Mouse (Mus musculus) heart, postnatal 0 days (tissue): Measurements from ENCODE around the gene Paxx. TPM values are rescaled to one million over a fixed set of nuclear protein-coding genes. Genes with fewer than 3 reads are reported as not detected.

Experiments
- ATAC-seq: fragments of 200-750 bp; cut with Nextera tagmentation; 2 replicates; pipeline ENCODE4 v1.8.0; 2017; ENCODE audit warnings: low read depth, moderate number of reproducible peaks, moderate library complexity; ENCODE audit not compliant: insufficient read depth
- DNase-seq: peaks from one replicate; pipeline ENCODE4 v3.0.0-alpha.2; 2016; ENCODE audit warnings: low spot score
- H3K27ac ChIP-seq: fragments of 300-500 bp; sonication (generic); 2 replicates; pipeline ENCODE4 v1.5.1; 2014; ENCODE audit warnings: low read depth, mild to moderate bottlenecking
- H3K27me3 ChIP-seq: fragments of 300-500 bp; sonication (generic); 2 replicates; pipeline ENCODE4 v1.6.1; 2014; ENCODE audit warnings: low read length, mixed read lengths; ENCODE audit not compliant: control insufficient read depth, insufficient read depth
- H3K36me3 ChIP-seq: fragments of 300-500 bp; sonication (generic); replicated peaks from 2 replicates; pipeline ENCODE4 v1.6.1; 2014; ENCODE audit warnings: low read length, mixed read lengths; ENCODE audit not compliant: control insufficient read depth, insufficient read depth
- H3K4me1 ChIP-seq: fragments of 300-500 bp; sonication (generic); 2 replicates; pipeline ENCODE4 v1.6.1; 2014; ENCODE audit warnings: antibody characterized with exemption; ENCODE audit not compliant: control insufficient read depth, insufficient read depth
- H3K4me2 ChIP-seq: fragments of 300-500 bp; sonication (generic); 2 replicates; pipeline ENCODE4 v1.6.1; 2014; ENCODE audit warnings: low read depth, mild to moderate bottlenecking, low read length, moderate library complexity
- H3K4me3 ChIP-seq: fragments of 300-500 bp; sonication (generic); 2 replicates; pipeline ENCODE4 v1.5.1; 2014; ENCODE audit warnings: low read depth, low read length
- H3K9ac ChIP-seq: fragments of 300-500 bp; sonication (generic); replicated peaks from 2 replicates; pipeline ENCODE4 v1.6.1; 2014; ENCODE audit warnings: low read depth, low read length, mixed read lengths
- H3K9me3 ChIP-seq: fragments of 300-500 bp; sonication (generic); replicated peaks from 2 replicates; pipeline ENCODE4 v1.6.1; 2016; ENCODE audit warnings: low read length; ENCODE audit not compliant: control insufficient read depth
- CTCF ChIP-seq: IDR thresholded peaks from 2 replicates; pipeline ENCODE4 v1.5.1; 2016; ENCODE audit warnings: antibody characterized with exemption, control low read depth, low read depth
- EP300 ChIP-seq: IDR thresholded peaks from 2 replicates; pipeline ENCODE4 v1.6.1; 2016; ENCODE audit warnings: antibody characterized with exemption, low read depth
- WGBS: fragments of 180-500 bp; shearing (Covaris S2); extraction: QIAGEN DNeasy Blood & Tissue Kit; methylation state at CpG from one replicate; pipeline ENCODE4 v1.1.7; 2014; 5-methylcytosine and 5-hydroxymethylcytosine counted together
- polyA plus RNA-seq: library from polyadenylated mRNA; unstranded; fragments of >200 nt; fragmentation: Nextera tagmentation; extraction: Ambion mirVana; gene quantifications from 2 replicates; pipeline ENCODE4 v1.2.1, GENCODE M21; 2015
- total RNA-seq: library from RNA; depleted of rRNA; stranded (reverse); fragments of >200 nt; gene quantifications from 2 replicates; pipeline ENCODE4 v1.2.3, GENCODE M21; 2014; ENCODE audit warnings: low replicate concordance

Gene Paxx
- total and polyA plus RNA-seq, 2 experiments from 2014 or later = 45.5 to 71.9 TPM

DNA sequence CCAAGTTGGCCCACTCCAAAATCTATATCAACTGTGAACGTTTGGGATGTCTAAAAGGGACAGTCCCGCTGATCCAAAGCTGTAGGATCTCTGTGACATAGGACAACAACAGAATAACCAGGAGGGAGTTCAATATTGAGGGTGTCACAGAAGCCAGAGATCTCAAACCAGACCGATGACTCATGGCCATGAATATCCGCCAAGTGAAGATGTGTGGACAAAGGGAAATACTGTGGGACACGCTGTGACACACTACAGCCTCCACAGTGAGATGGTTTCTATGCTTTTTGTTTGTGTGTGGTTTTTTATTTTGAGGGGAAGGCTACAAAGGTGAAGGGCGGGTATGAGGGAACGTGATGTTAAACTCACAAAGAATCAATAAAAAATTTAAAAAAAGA is 27.8 kb upstream of the Paxx start:
- peaks cover 7% of the 10 kb centered on the region; the same call in 1 of the 2 replicates for H3K27me3 ChIP-seq
- WGBS = 57% methylated on average over 7 of the region's 7 CpGs
- ATAC-seq (no peak), DNase-seq (no peak)
- no peak overlapping the region for H3K4me3 ChIP-seq
- H3K4me2 ChIP-seq = no peak overlapping the region
- no peaks in the 10 kb centered on the region for H3K4me1 ChIP-seq
- TF ChIP-seq EP300 (no peak), CTCF (no peak)
- no peak overlapping the region for H3K9ac ChIP-seq
- H3K27ac ChIP-seq = no peak overlapping the region
- no peaks in the 10 kb centered on the region for H3K9me3 ChIP-seq
- H3K36me3 ChIP-seq = no peaks in the 10 kb centered on the region

DNA sequence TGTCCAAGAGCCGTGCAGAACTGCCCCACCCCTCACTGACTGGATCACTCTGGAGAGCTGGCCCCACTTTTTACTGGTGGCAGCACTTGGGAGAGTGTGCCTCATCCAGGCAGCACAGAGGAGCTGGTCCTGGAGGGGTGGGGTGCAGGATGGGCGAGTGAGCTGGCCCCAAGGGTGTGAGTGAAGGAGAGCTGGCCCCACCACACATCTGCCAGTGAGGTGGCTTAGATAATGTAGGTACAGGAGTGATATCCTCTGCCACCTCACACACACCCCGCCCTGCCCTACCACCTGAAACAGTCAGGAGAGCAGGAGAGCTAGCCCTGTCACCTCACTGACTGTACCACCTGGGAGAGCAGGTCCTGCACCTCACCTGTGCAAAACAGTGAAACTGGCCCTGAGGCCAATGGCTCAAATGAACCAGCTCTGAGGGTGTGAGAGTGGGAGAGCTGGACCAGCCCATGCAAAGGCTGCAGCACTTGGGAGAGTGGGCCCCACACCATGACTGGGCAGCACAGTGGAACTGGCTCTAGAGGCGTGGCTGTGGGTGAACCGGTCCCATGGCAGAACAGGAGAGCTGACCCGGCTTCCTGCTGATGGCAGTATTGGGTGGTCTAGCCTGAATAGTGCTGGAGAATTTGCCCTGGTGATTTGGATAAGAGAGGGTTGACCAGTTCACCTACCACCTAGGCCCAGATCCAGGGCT is 27.2 kb upstream of the Paxx start:
- no peak overlapping the region for H3K4me2 ChIP-seq
- ATAC-seq (no peak), DNase-seq (no peak)
- H3K27me3 ChIP-seq = peaks cover 7% of the 10 kb centered on the region; the same call in 1 of the 2 replicates
- no peaks in the 10 kb centered on the region for H3K9me3 ChIP-seq
- WGBS = 60% methylated on average over 6 of the region's 6 CpGs
- H3K4me3 ChIP-seq = no peak overlapping the region
- H3K36me3 ChIP-seq = no peaks in the 10 kb centered on the region
- H3K27ac ChIP-seq = no peak overlapping the region
- H3K9ac ChIP-seq = no peak overlapping the region
- TF ChIP-seq EP300 (no peak), CTCF (no peak)
- H3K4me1 ChIP-seq = no peaks in the 10 kb centered on the region

GRCm38 (mm10) chr2:25484901-25485647 is 24.2 kb upstream of the Paxx start:
- Histone ChIP-seq H3K4me2 (no peak overlapping the region), H3K9me3 (no peaks in the 10 kb centered on the region), H3K27ac (no peak overlapping the region), H3K27me3 (peaks cover 7% of the 10 kb centered on the region; the same call in 1 of the 2 replicates), H3K4me1 (no peaks in the 10 kb centered on the region), H3K9ac (no peak overlapping the region), H3K36me3 (no peaks in the 10 kb centered on the region), H3K4me3 (no peak overlapping the region)
- ATAC-seq (no peak), DNase-seq (no peak)
- 60% methylated on average over 11 of the region's 11 CpGs for WGBS
- TF ChIP-seq EP300 (no peak), CTCF (no peak)

GRCm38 (mm10) chr2:25482969-25483368 is 22.1 kb upstream of the Paxx start:
- Histone ChIP-seq H3K36me3 (no peaks in the 10 kb centered on the region), H3K4me3 (no peak overlapping the region), H3K9me3 (no peaks in the 10 kb centered on the region), H3K27ac (no peak overlapping the region), H3K4me1 (no peaks in the 10 kb centered on the region; the same call in 1 of the 2 replicates), H3K27me3 (peaks cover 7% of the 10 kb centered on the region; the same call in 1 of the 2 replicates), H3K4me2 (no peak overlapping the region), H3K9ac (no peak overlapping the region)
- WGBS = 18% methylated on average over 7 of the region's 7 CpGs
- TF ChIP-seq CTCF = peak; percentile 51
- TF ChIP-seq EP300 = no peak
- ATAC-seq = no peak
- DNase-seq = no peak

DNA sequence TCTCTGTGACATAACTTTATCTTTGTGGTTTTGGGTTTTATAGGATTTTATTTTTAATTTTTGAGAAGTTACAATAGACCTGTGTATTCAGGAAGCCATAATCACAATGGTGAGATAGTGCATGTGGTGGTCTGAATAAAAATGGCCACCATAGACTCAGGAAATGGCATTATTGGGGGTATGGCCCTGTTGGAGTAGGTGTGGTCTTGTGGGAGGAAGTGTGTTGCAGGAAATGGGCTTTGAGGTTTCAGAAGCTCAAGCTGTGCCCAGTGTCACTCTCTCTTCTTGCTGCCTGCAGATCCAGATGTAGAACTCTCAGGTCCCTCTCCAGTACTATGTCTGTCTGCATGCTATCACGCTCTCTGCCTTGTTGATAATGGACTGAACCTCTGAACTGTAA is 19.6 kb upstream of the Paxx start:
- Histone ChIP-seq H3K27me3 (no peaks in the 10 kb centered on the region), H3K36me3 (no peaks in the 10 kb centered on the region), H3K9ac (no peak overlapping the region), H3K4me3 (no peak overlapping the region), H3K27ac (no peak overlapping the region), H3K9me3 (no peaks in the 10 kb centered on the region), H3K4me2 (no peak overlapping the region), H3K4me1 (no peaks in the 10 kb centered on the region; the same call in 1 of the 2 replicates)
- no peak for TF ChIP-seq CTCF
- TF ChIP-seq EP300 = no peak
- no peak for ATAC-seq
- no peak for DNase-seq
- 77% methylated on average over 1 of the region's 1 CpGs for WGBS
